Mouse (Mus musculus) megakaryocyte, embryonic 14.5 days (primary cell): ENCODE results near the gene Mkrn2. TPM values are rescaled to one million over a fixed set of nuclear protein-coding genes. Genes with fewer than 3 reads are reported as not detected.

Experiments used
- H3K27me3 ChIP-seq: replicated peaks from 2 replicates; pipeline ENCODE3; 2012; ENCODE audit warnings: inconsistent platforms
- H3K36me3 ChIP-seq: replicated peaks from 2 replicates; pipeline ENCODE3; 2012; ENCODE audit warnings: low read length, inconsistent platforms, mixed read lengths
- H3K4me1 ChIP-seq: 2 replicates; pipeline ENCODE4 v1.6.1; 2012; ENCODE audit warnings: inconsistent platforms
- H3K4me3 ChIP-seq: replicated peaks from 2 replicates; pipeline ENCODE3; 2012; ENCODE audit warnings: moderate library complexity, mild to moderate bottlenecking, inconsistent platforms
- H3K9me3 ChIP-seq: 2 replicates; pipeline ENCODE4 v1.6.1; 2012; ENCODE audit warnings: inconsistent platforms
- FLI1 ChIP-seq: IDR thresholded peaks from 2 replicates; pipeline ENCODE4 v1.6.1; 2012; ENCODE audit warnings: low read length, inconsistent platforms, mixed read lengths
- GATA1 ChIP-seq: IDR thresholded peaks from 3 replicates; pipeline ENCODE4 v1.6.1; 2012; ENCODE audit warnings: mixed read lengths, low read length, inconsistent platforms, borderline replicate concordance
- polyA plus RNA-seq: library from polyadenylated mRNA; stranded (reverse); fragments of >175 nt; gene quantifications from 2 replicates; pipeline ENCODE4 v1.2.3, GENCODE M21; 2012; ENCODE audit warnings: low replicate concordance; ENCODE audit not compliant: insufficient read depth

Gene Mkrn2
- 3.1 and 4.1 TPM in 2 replicates for polyA plus RNA-seq

DNA sequence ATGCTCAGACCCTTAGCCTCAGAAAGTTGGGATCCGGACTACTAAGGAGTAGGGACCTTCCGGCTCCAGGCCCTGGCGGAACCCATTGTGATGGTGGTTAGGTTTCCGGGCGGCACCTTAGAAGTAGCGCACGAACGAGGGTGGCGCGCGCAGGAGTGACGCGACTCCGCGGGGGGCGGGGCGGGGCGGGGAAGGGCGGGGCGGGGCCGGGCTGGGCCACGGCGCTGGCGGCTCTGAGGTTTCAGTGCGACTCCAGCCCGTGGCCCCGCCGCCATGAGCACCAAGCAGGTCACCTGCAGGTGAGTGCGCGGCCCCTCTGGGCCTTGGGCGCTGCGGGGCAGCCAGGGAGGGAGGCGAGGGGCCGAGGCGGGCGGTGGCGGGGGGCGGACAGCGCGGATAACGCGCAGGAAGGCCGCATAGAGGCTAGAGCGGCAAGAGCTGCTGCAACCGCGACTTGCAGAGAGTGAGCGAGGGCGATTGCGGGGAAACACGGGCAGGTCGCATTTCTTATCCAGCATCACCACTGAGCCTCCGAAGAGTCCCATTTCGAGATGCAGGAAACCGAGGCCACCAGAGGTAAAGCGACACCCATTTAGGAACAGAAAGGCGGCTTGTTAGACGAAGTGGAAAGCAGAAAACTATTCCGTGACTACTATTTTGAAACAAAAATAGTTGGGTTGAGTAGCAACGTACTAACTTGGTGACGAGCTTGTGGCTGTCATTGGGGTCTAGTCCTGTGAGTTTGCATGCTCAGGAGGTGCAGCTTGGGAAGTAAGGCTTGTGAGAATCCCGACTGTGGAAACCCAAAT lies at the start of gene Mkrn2:
Gene Mkrn2 (plus strand): TSS at position 188 of the 809 bp plus-strand sequence.
- Histone ChIP-seq H3K36me3 (peaks cover 29% of the 10 kb centered on the region), H3K9me3 (0 out of 2 replicates have a peak, but pooled peaks cover 3% of the 10 kb centered on the region), H3K27me3 (no peaks in the 10 kb centered on the region), H3K4me1 (peaks cover 43% of the 10 kb centered on the region), H3K4me3 (peak within 1 kb of the TSS; percentile 97)
- TF ChIP-seq GATA1 (no peak), FLI1 (no peak)

DNA sequence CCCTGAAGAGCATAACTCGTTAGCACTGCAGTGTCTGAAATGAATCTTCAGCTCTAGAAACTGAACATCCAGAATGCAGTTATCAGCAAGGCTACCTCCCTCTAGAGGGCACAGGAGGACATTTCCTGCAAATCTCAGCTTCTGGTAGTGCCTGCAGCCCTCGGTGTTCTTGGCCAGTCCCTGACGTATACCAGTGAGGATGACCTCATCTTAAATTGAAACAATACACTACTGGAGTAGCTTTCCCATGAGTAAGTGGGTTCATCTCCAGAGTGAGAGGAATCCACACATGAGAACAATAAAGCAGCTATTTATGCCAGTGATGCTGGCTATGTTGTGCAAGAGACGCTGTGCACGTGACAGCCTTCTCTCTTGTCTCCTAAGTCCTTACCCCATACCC lies 46.2 kb upstream of the Mkrn2 start:
- Histone ChIP-seq H3K9me3 (0 out of 2 replicates have a peak, but pooled peaks cover 4% of the 10 kb centered on the region), H3K4me1 (peaks cover 11% of the 10 kb centered on the region; the same call in 1 of the 2 replicates), H3K27me3 (no peaks in the 10 kb centered on the region), H3K4me3 (no peak overlapping the region), H3K36me3 (peaks cover 94% of the 10 kb centered on the region)
- TF ChIP-seq FLI1 (no peak), GATA1 (no peak)

DNA sequence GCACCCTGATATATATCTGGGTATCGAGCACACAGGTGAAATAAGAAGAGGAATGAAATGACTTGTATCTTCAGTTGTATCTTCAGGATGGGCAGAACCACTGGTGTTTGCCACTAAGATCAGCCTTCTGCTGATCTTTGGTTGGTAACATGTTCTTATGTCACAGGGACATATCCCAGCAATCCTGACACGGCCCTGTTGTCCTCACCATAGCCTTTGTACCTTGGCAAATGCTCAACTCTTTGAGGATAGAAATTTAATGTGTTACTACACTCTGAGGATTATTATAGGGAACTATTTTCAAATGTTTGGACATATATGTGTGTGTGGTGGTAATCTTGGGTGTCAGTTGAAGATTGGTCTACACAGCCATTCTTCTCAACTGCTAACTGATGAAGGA lies 43.5 kb upstream of the Mkrn2 start:
- peaks cover 94% of the 10 kb centered on the region for H3K36me3 ChIP-seq

DNA sequence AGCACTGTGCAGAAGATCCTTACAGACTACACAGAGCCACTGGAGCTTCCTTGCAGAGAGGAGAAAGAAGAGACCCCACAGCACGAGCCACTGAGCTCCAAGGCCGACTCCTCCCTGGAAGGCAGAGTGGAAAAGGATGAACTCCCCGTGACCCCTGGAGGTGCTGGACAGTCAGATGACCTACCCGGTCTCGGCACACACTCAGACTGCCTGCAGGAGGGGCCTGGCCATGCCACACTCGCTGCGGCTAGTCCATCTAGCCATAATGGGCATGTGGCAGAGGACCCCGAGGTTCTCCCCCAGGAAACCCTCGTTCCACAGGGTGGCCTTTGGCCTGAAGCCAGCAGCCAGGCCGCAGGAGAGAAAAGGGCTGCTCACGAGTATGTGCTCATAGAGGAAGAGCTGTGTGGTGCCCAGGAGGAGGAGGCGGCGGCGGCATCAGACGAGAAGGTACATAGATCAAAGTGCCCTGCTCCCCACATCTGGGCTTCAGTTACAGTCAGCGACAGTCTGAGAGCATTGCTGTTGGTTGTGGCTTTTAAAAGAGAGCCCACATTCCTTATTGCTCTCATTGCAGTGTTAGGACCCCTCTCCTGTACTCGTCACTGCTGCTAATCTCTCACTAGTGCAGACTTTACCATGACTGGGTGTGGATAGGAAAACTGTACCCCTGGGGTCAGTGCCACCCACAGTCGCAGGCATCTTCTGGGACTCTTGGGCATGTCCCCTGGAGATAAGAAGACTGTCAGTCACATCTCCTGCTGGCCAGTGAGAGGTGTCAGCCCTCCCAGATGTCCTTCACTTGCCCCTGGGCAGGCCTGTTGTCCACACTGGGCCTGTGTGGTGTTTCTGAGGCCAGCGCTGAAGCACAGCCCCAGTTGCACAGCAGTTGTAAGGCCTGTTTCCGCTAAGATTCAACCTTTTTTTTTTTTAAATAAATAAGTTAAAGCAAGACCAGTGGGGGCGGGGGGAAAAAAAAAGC lies 41.8 kb upstream of the Mkrn2 start:
- Histone ChIP-seq H3K4me1 (peaks cover 11% of the 10 kb centered on the region; the same call in 1 of the 2 replicates), H3K36me3 (peaks cover 92% of the 10 kb centered on the region), H3K4me3 (no peak overlapping the region), H3K9me3 (no peaks in the 10 kb centered on the region), H3K27me3 (no peaks in the 10 kb centered on the region)
- TF ChIP-seq GATA1 (no peak), FLI1 (no peak)

More for the DNA sequence above, 43.5 kb upstream of the Mkrn2 start:
- Histone ChIP-seq H3K9me3 (0 out of 2 replicates have a peak, but pooled peaks cover 1% of the 10 kb centered on the region), H3K4me3 (no peak overlapping the region), H3K27me3 (no peaks in the 10 kb centered on the region), H3K4me1 (peaks cover 11% of the 10 kb centered on the region; the same call in 1 of the 2 replicates)
- TF ChIP-seq GATA1: no peak
- TF ChIP-seq FLI1: no peak

DNA sequence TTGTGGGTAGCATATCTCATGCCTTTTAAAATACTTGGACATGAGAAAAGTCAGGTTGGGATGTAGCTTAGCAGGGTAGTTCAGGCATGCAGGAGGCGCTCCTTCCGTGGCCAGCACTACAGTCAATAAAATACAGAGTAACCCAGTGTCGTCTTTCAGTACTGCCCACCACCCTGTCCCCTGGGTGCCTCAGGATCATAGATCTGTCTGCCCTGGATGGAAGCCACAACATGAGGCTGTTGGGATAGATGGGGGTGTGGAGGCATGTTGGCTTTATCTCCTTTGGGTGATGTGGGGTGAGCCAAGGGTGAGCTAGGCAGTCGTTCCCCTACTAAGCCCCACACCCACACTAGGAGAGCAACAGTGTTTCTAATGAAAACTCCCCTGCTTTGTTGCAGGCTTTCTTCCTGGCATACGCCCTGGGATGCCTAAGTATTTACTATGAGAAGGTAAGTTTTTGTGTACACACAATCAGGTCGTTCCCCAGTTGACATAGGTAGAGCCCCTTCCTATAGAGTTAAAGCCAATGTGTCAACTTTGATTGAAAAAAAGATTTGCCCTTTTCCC lies 36.1 kb upstream of the Mkrn2 start:
- no peak for TF ChIP-seq GATA1
- TF ChIP-seq FLI1: no peak
- Histone ChIP-seq H3K4me3 (no peak overlapping the region), H3K9me3 (peaks cover 12% of the 10 kb centered on the region), H3K36me3 (peaks cover 94% of the 10 kb centered on the region), H3K27me3 (no peaks in the 10 kb centered on the region), H3K4me1 (no peaks in the 10 kb centered on the region)

DNA sequence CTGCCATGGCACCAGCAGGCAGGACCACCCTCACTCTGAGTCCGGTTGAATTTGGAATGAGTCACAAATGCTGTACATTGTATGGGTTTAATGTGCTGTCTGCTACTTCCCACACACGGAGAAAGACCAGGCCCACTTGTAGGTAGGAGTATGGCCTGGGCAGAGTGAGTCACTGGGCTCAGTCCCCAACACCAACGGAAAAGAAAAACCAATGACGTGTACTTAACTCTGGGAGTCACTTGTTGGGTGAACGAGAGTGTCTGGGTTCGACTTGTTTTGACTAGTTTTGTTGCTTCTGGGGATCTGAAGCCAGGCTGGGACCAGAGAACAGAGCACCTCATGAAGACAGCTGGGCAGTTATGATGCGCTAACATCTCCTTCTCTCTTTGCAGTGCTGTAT lies 27.5 kb upstream of the Mkrn2 start:
- H3K36me3 ChIP-seq: peaks cover 99% of the 10 kb centered on the region
- no peak overlapping the region for H3K4me3 ChIP-seq
- peaks cover 6% of the 10 kb centered on the region; the same call in 1 of the 2 replicates for H3K4me1 ChIP-seq
- H3K9me3 ChIP-seq: peaks cover 2% of the 10 kb centered on the region
- no peaks in the 10 kb centered on the region for H3K27me3 ChIP-seq
- no peak for TF ChIP-seq GATA1
- no peak for TF ChIP-seq FLI1

DNA sequence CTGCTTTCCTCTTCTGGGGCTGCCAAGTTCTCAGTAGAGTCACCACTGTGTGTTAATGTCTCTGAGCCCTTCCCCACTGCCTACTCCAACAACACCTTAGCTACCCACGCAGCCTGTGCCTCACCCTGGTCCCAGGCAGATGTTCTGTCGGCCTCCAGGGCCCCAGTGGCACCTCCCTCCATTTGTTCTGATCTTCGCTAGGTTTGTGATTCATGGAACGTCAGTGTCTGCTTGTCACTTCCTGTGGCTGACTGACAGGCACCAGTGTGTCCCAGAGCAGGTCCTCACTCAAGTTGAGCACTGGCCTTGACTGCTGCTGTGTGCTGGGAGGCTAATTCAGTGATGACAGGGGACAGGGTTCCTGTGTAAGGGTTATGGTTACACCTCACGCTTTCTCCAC lies 24.3 kb upstream of the Mkrn2 start:
- H3K4me1 ChIP-seq: peaks cover 6% of the 10 kb centered on the region; the same call in 1 of the 2 replicates

DNA sequence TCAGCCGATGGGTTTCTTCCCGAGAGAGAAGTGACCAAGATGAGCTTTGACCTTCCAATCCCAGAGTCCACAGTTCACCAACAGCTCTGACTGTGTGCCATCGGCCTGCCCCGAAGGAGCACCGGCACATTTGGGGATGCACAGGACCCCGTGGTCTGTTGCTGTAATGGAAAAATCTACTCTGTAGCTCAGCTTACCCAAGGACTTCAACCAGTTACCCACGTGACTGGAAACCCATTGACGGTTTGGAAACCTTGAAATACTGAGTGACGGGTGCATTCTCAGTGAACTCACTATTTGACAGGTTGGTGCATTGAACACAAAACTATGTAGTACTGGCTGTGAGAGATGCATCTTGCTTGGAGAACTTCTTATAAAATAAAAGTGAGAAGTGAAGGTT lies 23.8 kb upstream of the Mkrn2 start:
- TF ChIP-seq FLI1 (no peak), GATA1 (no peak)

More for the DNA sequence above, 24.3 kb upstream of the Mkrn2 start:
- Histone ChIP-seq H3K36me3 (peaks cover 87% of the 10 kb centered on the region), H3K27me3 (no peaks in the 10 kb centered on the region), H3K4me3 (no peak overlapping the region), H3K9me3 (no peaks in the 10 kb centered on the region)
- TF ChIP-seq FLI1 (no peak), GATA1 (no peak)

DNA sequence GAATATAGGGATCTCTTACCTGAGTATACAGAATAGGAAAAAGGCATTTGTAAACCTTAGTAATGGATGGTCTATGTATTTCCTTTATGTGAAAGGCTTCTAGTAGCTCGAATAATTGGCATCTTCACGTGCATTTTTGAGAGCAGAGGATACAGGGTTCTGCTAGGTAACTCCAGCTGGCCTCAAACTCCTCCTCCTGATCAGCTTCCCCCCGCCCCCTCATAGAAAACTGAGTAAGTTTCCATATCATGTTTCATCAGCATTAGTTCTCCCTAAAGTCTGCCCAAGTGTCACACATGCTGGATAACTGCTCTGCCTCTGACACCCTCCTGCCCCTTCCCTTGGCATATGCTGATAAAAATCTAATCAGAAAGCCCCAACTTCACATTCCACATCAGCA lies 20.9 kb upstream of the Mkrn2 start:
- peaks cover 17% of the 10 kb centered on the region for H3K4me1 ChIP-seq
- H3K4me3 ChIP-seq: no peak overlapping the region
- H3K9me3 ChIP-seq: 0 out of 2 replicates have a peak, but pooled peaks cover 2% of the 10 kb centered on the region
- H3K27me3 ChIP-seq: no peaks in the 10 kb centered on the region
- TF ChIP-seq GATA1 (no peak), FLI1 (no peak)
- H3K36me3 ChIP-seq: peaks cover 54% of the 10 kb centered on the region

More for the DNA sequence above, 23.8 kb upstream of the Mkrn2 start:
- Histone ChIP-seq H3K27me3 (no peaks in the 10 kb centered on the region), H3K4me1 (peaks cover 7% of the 10 kb centered on the region), H3K36me3 (peaks cover 82% of the 10 kb centered on the region), H3K4me3 (no peak overlapping the region), H3K9me3 (no peaks in the 10 kb centered on the region)
